Mouse (Mus musculus): Measurements from ENCODE around the gene Gnb5.

Gene Gnb5

DNA sequence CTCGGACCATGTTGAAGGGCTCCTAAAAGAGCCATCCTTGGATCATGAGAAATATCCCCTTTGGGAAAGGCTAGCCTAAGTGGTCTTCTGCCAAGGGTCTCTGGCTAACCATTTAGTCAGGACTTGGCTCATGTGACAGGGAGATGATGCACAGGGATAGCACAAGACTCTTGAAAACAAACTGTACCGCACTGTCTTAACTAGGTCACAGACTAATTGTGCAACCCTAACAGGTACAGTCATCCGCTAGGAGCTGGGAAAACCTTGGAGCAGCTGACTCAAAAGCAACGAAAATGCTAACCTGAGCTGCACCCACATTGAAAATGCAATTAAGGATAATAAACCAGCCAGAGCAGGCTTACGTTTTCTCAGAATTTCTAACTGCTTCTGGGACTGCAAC, 60.1 kb downstream of the Gnb5 start:
- no peak for TF ChIP-seq GATA4 (IDR thresholded peaks at IDR 0.05; ENCODE audit: insufficient replicate concordance, low read length)

DNA sequence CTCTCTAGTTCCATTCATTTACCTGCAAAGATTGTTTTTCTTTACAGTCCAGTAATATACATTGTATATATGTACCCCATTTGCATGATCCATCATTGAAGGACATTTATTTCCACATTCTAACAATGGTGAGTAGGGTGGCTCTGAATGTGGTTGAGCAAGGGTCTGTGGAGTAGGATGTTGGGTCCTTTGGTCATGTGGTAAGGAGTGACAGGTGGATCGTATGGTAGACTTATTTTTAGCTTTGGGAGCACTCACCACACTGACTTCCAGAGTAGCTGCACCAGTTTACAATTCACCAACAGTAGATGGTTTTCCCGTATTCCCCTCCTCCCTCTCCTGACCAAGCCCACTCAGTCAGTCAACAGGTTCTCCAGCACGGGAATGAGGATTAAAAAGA, 62.7 kb downstream of the Gnb5 start:
- TF ChIP-seq GATA4 (IDR thresholded peaks at IDR 0.05; ENCODE audit: insufficient replicate concordance, low read length), result no peak

DNA sequence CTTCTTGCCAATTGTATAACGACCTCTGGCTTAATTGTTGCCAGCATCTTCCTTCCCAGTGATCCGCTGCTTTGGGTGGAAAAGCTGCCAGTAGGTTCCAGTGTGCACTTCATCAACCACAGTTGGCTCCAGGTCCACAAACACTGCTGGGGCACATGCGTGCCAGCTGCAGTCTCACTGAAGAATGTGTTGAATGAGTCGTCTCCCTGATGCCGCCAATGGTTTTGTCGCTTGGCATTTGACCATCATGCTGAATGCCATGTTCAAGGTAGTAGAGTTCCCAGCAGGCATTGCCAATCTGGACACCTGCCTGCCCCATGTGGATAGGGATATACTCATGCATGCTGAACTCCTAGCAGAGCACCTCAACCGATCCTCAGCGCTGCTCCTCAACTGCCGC, 69.5 kb downstream of the Gnb5 start:
- no peak for TF ChIP-seq GATA4 (IDR thresholded peaks at IDR 0.05; ENCODE audit: insufficient replicate concordance, low read length)

DNA sequence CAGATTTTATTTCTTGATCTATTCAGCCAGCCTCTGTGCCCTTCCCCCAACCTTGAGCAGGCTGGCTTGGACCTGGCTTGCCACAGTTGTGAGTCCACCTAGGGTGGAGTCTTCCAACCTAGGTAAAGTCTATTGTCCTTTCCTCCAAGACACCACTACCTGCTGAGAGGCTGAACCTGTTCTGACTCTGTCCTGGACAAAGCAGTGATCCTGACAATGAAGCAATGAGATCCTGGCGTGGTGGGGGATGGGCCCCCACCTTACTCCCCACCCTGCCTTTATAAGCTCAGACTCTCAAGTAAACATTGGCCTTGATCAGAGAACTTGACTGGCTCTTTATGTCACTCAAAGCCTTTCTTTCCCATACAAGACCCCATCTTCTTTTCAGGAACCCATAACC, 70.3 kb downstream of the Gnb5 start:
- TF ChIP-seq GATA4 (IDR thresholded peaks at IDR 0.05; ENCODE audit: insufficient replicate concordance, low read length), result no peak

DNA sequence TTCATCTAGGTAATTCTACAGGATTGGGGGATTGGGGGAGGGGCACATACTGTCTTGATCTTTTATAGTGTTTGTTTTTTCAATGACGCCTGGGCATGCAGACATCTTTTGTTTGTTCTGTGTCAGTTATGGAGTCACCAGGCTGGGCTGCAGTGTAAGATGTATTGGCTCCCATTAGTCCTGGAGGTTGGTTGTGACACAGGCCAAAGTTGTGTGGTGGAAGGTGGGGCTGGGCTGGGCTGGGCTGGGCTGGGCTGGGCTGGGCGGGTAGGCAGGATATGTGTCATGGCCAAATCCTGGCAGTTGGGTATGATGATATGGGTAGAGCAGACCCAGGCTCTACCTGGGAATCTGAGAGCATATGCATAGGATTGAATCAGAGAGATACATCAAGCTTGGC, 72.7 kb downstream of the Gnb5 start:
- TF ChIP-seq GATA4 (IDR thresholded peaks at IDR 0.05; ENCODE audit: insufficient replicate concordance, low read length), result no peak

DNA sequence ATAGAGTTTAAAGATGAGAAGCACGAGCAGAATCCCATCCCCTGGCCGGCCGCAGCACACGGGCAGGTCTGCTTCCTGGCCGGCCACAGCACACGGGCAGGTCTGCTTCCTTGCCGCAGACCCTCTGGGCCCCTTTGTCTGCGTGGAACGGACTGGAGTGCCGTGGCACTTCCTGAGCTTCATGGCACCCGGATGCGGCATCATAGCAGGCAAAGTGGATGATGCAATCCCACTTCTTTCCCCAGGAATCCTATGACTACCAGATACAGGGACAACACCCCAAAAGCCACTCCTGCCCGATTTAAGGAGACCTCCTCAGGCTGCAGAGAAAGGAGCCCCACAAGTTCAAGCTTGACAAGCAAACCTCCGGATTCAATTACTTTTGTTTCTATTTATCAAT, 76.7 kb downstream of the Gnb5 start:
- no peak for TF ChIP-seq GATA4 (IDR thresholded peaks at IDR 0.05; ENCODE audit: insufficient replicate concordance, low read length)

DNA sequence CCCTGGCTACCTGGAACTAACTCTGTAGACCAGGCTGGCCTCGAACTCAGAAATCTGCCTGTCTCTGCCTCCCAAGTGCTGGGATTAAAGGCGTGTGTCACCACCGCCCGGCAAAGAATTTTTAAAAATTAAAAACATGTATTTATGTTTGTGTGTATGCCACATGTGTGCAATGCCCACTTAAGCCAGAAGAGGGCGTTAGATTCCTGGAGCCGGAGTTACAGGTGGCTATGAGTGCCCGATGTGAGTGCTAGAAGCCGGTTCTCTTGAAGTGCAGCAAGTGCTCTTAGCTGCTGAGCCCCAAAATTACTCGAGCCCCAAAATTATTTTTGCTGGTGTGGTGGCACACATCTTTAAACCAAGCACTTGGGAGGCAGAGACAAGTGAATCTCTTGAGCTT, 77.7 kb downstream of the Gnb5 start:
- no peak for TF ChIP-seq GATA4 (IDR thresholded peaks at IDR 0.05; ENCODE audit: insufficient replicate concordance, low read length)

DNA sequence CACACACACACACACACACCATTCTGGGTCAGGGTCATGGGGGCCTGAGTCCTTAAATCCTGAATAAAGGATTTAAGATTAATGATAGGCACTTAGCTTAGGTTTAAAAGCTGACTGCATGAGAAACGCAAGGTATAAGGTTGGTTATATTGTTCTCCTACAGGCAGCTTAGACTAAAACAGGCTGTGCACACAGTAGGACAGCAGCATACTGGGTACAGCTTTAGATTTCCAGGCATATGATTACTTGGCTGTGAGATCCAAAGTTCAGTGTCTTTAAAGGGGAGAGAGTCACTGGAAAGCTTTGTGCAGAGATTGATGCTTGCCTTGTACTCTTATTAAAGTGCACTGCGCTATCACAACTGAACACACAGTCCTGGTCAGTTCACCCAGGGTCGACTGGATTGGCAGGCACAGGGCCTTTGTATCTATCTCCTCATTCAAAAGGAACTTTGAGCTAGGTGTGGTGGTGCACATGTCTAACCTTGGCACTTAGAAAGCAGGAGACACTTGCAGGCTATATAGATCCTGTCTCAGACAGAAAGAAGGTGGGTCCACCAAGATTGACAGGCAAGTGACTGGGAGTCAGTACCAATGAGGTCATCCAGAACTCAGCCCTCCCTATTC, 78.4 kb downstream of the Gnb5 start:
- no peak for TF ChIP-seq GATA4 (IDR thresholded peaks at IDR 0.05; ENCODE audit: insufficient replicate concordance, low read length)

DNA sequence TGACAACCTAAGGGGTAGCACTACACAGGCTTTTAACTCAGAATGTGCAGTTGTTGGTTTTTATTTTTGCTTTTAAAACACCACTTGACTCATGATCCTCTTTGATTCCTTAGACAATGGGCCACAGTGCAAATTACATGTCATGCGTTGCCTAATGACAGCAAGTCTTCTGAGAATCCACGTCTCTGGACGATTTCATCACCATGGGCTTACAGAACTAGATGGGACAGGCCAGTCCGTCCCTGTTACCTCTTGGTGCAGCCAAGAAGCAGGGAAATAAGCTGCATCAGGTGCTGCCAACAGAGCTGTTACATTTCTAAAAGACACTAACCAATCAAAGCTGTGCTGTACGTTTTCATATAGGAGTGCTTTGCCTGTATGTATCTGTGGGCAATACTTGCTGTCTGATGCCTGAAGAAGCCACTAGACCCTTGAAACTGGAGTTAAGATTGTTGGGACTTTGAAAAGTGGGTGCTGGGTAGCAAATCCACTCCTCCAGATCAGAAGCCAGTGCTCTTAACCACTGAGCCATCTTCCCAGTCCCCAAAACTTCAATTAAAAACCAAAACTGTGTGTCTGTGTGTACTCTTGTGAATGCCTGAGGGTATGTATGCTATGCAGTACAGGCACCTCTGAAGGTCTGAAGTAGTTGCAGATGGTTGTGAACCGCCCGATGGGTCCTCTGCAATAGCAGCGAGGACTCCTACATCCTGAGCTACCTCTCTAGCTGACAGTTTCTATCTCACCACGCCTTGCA, 79.3 kb downstream of the Gnb5 start:
- TF ChIP-seq GATA4 (IDR thresholded peaks at IDR 0.05; ENCODE audit: insufficient replicate concordance, low read length), result no peak

DNA sequence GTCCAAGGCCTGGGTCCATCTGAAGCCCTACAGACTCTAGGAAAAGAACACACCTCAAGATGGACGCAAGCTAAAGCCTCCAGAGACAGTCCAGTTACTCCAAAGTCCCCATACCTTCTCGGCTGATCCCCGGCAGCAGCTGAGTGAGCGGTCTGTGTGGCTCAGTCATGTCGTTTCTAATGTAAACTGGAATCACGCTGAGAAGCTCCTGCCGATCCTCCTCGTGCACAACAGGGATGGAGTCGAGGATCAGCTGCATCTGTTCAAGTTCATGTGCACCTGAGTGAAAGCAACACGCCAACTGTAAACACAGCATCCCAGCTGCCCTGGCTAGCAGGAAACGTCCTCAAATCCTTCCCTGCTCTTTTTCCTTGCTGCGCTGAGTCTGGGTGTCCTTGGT, 87.2 kb downstream of the Gnb5 start:
- TF ChIP-seq GATA4 (IDR thresholded peaks at IDR 0.05; ENCODE audit: insufficient replicate concordance, low read length), result no peak

All from liver, adult (tissue).